Mouse (Mus musculus) megakaryocyte, adult 5-6 weeks (primary cell): Measurements from ENCODE around the gene Best2. TPM values are rescaled to one million over a fixed set of nuclear protein-coding genes. Genes with fewer than 3 reads are reported as not detected.
A peak's percentile ranks its signal among the peaks of the same experiment; 100 is the strongest.

Experiments
- ATAC-seq: 2 replicates; pipeline ENCODE4 v1.8.0; 2016; ENCODE audit warnings: mild to moderate bottlenecking, inconsistent platforms; ENCODE audit not compliant: poor library complexity, severe bottlenecking
- total RNA-seq, 2 experiments: library from RNA; stranded (forward) in 1 of 2; stranded (reverse) in 1 of 2; fragments of 153-499, 151-499 nt in 1 of 2; fragments of 221-1000, 200-1000 nt in 1 of 2; gene quantifications; 2 replicates each; pipeline versions ENCODE4 v1.2.3 to v1.2.4; 2015 to 2017

Gene Best2
- total RNA-seq, 2 experiments from 2014 or later: 0.07 TPM; not detected in 1

DNA sequence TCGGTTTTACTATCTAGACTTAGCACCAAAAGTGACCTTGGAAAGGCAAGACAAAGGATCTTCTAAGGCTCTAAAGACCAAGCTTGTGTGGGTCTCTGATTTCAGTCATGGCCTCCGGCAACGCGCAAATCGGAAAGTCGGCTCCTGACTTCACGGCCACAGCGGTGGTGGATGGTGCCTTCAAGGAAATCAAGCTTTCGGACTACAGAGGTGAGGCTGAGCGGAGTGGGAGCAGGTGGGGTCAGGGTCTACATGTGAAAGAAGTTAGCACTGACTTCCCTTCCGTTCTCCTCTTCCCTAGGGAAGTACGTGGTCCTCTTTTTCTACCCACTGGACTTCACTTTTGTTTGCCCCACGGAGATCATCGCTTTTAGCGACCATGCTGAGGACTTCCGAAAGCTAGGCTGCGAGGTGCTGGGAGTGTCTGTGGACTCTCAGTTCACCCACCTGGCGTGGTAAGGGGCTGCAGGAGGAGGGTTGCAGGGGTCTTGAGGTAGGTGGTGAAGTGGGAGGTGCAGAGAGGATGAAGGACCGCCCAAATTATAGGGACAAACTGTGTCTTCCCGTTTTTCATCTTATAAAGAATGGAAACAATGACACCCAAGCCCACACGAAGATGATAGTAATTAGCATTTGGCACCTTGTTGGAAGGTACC, 44.1 kb downstream of the Best2 start:
- ATAC-seq: no peak

DNA sequence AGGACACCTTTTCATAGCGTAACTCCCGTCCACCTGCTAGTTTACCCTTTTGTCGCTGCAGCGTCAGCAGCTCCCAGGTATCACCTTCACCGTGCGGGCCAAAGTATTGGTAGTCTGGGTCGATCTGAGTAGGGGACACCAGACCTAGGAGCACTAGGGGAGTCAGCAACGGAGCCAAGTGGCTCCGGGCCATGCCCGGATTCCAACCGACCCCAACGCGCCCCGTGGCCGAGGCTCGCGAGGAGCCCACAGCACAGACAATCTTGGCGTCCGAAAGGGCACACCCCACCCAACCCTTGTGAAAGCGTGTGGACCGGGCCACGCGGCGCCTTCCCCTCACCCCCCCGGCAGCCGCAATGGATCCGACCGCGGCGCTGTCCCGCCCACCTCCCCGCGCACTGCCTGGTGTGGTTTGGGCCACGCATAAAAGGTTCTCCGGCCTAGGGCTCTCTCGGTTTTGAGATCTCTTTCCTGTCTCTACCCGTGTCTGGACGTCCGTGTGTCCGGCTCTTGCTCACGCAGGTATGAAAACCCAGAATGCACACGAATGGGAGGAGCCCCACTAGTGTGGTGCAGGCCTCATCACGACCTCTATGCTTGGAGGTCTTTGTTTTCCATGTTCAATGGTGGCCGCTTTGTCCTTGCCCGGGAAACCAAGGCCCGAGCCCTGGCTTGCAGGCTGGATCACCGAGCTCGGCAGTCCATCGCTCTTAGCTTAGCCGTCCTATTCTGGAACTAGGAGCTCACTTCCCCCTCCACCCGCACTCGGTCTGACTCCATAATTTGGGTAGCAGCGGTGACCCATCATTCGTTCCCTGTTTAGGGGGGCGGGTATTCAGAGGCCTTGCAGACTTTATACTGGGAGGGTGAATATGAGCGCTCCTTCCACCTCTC, 44.8 kb downstream of the Best2 start, which contains the start of the genes Gm49661, Prdx2 and Rnaseh2a:
TSS of gene Gm49661 (minus strand) at position 193 of the 894 bp plus-strand sequence.
TSS of gene Prdx2 (plus strand) at position 347 of the 894 bp plus-strand sequence.
TSS of gene Rnaseh2a (minus strand) at position 527 of the 894 bp plus-strand sequence.
- ATAC-seq: peak; percentile 56

DNA sequence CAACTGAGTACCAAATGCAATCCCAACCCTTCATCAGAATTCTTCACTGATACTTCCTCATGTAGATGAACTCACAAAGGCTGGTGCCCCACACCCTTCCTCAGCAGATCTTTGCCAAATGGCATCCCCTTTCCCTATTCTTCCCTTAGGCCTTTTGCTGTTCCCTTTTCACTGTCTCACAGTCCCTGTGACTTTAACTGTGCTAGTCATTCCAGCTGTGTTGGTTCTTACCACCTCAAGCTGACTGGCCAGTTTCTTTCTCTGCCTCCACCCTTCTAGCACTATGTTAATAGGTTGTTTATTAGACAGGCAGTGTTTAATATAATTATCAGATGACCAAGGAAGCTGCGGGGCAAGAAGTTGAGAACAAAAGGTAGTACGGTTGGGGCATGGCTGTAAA, 45.7 kb downstream of the Best2 start:
- ATAC-seq: no peak

DNA sequence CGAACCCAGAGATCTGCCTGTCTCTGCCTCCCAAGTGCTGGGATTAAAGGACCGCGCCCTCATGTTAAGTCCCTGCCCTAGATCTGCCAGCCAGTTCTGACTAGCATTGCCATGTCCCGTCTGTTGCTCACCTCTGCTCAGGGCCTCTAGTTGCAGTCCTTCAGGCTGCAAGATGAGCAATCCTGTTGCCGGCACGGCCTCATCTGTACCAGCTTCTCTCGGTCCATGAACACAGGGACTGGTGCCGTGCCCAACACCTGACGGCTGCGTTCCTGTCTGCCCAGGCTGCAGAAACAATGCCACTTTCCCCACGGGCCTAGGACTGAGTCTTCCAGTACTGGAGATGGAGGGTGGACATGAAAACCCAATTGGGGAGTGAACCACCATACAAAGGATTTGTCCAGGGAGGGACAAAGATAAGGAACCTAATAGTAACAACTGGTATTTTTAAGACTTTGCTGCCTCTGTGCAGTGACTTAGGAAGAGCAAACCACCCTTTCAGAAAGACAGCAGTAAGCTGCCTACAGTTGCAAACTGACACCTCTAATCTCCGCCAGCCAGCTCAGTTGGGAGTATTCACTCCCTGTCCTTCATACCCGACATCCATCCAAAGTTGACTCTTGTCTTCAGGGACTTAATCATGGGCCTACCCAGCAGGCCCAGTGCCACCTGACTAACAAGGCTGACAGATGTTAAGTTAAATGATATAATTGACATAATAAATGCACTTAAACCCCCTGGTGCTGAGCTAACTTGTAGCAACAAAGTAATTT, 46.6 kb downstream of the Best2 start:
- no peak for ATAC-seq

DNA sequence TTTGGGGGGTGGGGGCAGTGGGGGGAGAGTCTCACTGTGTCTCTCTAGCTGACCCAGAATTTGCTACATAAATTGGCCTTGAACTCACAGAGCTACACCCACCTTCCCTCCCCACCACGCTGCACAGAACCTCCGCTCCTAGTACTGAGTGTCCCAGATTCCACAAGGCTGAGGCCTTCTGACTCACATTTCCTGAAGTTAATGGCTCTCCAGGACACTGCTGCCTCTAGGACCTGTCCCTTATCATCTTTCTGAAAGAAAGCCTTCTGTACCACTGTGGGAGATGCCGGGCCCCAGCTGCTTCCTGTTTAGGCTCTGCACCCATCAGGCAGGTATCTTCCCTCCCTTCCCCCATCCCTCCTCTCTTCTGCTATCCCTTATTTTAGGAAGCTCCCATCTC, 47.7 kb downstream of the Best2 start:
- no peak for ATAC-seq

DNA sequence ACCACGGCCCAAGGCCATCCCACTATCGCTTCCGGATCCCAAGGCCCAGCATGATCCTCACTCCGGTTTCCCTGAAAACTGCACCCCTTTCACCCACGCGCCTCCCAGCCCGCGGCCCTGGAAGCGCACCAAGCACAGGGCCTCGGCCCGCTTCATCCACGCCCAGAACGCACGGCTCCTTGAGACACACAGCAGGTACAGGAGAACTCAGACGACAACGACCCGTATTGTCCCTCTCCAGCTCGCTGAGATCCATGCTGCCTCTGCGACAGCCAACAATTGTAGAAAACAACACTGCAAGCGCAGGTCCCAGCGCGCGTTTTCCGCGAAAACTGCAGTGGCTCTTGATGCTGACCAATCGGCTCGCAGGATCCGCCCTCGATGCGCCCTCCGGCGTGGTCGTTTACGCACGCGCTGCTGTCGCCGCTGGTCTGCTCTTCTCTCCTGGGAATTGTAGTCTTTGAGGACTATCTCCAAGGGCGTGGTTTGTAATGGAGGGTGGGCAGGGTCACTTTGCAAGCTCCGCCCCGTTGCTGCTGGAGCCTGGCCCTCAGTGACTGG, 48.5 kb downstream of the Best2 start:
- ATAC-seq: peak; percentile 87

DNA sequence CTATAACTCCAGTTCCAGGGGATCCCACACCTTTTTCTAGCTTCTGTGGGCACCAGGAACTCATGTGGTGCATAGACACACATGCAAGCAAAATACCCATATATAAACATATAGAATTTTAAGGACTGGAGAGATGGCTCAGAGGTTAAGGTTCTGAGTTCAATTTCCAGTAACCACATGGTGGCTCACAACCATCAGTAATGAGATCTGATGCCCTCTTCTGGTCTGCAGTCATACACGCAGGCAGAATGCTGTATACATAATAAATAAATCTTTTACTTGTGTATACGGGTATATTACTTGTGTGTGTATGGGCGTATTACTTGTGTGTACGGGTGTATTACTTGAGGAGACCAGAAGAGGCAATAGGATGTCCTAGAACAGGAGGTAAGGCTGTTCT, 50.4 kb downstream of the Best2 start:
- no peak for ATAC-seq

DNA sequence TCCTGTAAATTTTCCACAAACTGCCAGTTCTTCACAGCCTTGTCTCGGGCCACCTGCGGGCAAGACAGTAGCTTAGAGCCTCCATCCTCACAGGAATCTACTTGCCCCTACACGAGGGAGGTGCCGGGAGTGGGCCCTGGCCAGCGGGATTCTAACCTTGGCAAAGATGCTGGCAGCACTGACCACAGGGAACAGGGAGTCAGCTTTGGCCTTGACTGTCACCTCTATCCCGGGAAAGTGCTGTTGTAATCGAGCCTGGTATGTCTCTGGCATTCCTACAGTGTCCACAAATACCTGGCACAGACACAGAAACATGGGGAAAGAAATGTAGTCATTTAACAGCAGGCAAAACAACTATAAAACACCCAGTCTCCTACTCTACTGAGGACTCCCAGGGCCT, 54.5 kb downstream of the Best2 start:
- ATAC-seq: no peak

Other genes starting within 250 kb of the Best2 start
- gene Nfix, start 214.2 kb downstream of the Best2 start, total RNA-seq (2015): 23.8 and 26.9 TPM in 2 replicates
- gene Nfix, start 214.2 kb downstream of the Best2 start, total RNA-seq (2017): 7.7 and 17.0 TPM in 2 replicates
- gene Dand5, start 191.7 kb downstream of the Best2 start, total RNA-seq (2015): 1.4 and 2.6 TPM in 2 replicates
- gene Dand5, start 191.7 kb downstream of the Best2 start, total RNA-seq (2017): 0.28 and 4.4 TPM in 2 replicates
- gene Gadd45gip1, start 183.0 kb downstream of the Best2 start, total RNA-seq (2015): 6.3 and 6.6 TPM in 2 replicates
- 13.9 and 20.5 TPM in 2 replicates for gene Gadd45gip1, start 183.0 kb downstream of the Best2 start, total RNA-seq (2017)
- gene Rad23a, start 173.9 kb downstream of the Best2 start, total RNA-seq (2015): 35.6 and 36.9 TPM in 2 replicates
- 27.6 and 29.5 TPM in 2 replicates for gene Rad23a, start 173.9 kb downstream of the Best2 start, total RNA-seq (2017)
- 163 and 187 TPM in 2 replicates for gene Calr, start 167.6 kb downstream of the Best2 start, total RNA-seq (2015)
- 821 and 830 TPM in 2 replicates for gene Calr, start 167.6 kb downstream of the Best2 start, total RNA-seq (2017)
- 11.6 and 17.3 TPM in 2 replicates for gene Farsa, start 157.5 kb downstream of the Best2 start, total RNA-seq (2015)
- 49.7 and 53.4 TPM in 2 replicates for gene Farsa, start 157.5 kb downstream of the Best2 start, total RNA-seq (2017)
- 67.7 and 97.1 TPM in 2 replicates for gene Syce2, start 142.4 kb downstream of the Best2 start, total RNA-seq (2015)
- gene Syce2, start 142.4 kb downstream of the Best2 start, total RNA-seq (2017): 46.2 and 47.5 TPM in 2 replicates
- gene Gcdh, start 120.6 kb downstream of the Best2 start, total RNA-seq (2015): 7.4 and 8.8 TPM in 2 replicates
- 9.7 and 11.9 TPM in 2 replicates for gene Gcdh, start 120.6 kb downstream of the Best2 start, total RNA-seq (2017)
- gene Klf1, start 112.6 kb downstream of the Best2 start, total RNA-seq (2015): 2.0 and 5.2 TPM in 2 replicates
- gene Klf1, start 112.6 kb downstream of the Best2 start, total RNA-seq (2017): 1.8 and 8.7 TPM in 2 replicates
- gene Dnase2a, start 106.0 kb downstream of the Best2 start, total RNA-seq (2015): 15.2 and 30.1 TPM in 2 replicates
- gene Dnase2a, start 106.0 kb downstream of the Best2 start, total RNA-seq (2017): 27.4 and 39.0 TPM in 2 replicates
- 0.02 TPM in 1 of 2 replicates, not detected in the other for gene Mast1, start 77.2 kb downstream of the Best2 start, total RNA-seq (2015)
- gene Mast1, start 77.2 kb downstream of the Best2 start, total RNA-seq (2017): 0.07 and 0.08 TPM in 2 replicates
- gene Rtbdn, start 67.5 kb downstream of the Best2 start, total RNA-seq (2015): not detected in 2 replicates
- not detected in 2 replicates for gene Rtbdn, start 67.5 kb downstream of the Best2 start, total RNA-seq (2017)
- gene Gm49661, start 45.1 kb downstream of the Best2 start, total RNA-seq (2015): 3.2 TPM in 1 of 2 replicates, not detected in the other
- gene Gm49661, start 45.1 kb downstream of the Best2 start, total RNA-seq (2017): not detected in 2 replicates
- 180 and 184 TPM in 2 replicates for gene Prdx2, start 44.9 kb downstream of the Best2 start, total RNA-seq (2015)
- 230 and 256 TPM in 2 replicates for gene Prdx2, start 44.9 kb downstream of the Best2 start, total RNA-seq (2017)
- gene Rnaseh2a, start 44.8 kb downstream of the Best2 start, total RNA-seq (2015): 56.8 and 75.8 TPM in 2 replicates
- 41.1 and 49.0 TPM in 2 replicates for gene Rnaseh2a, start 44.8 kb downstream of the Best2 start, total RNA-seq (2017)
- gene Junb, start 35.8 kb downstream of the Best2 start, total RNA-seq (2015): 45.5 and 60.4 TPM in 2 replicates
- gene Junb, start 35.8 kb downstream of the Best2 start, total RNA-seq (2017): 110 and 125 TPM in 2 replicates
- gene Hook2, start 23.9 kb downstream of the Best2 start, total RNA-seq (2015): 0.82 and 1.1 TPM in 2 replicates
- 3.1 and 6.6 TPM in 2 replicates for gene Hook2, start 23.9 kb downstream of the Best2 start, total RNA-seq (2017)
- 52.5 and 64.0 TPM in 2 replicates for gene Asna1, start 10.8 kb upstream of the Best2 start, total RNA-seq (2015)
- gene Asna1, start 10.8 kb upstream of the Best2 start, total RNA-seq (2017): 61.2 and 65.5 TPM in 2 replicates
- gene Trir, start 12.3 kb upstream of the Best2 start, total RNA-seq (2015): 138 and 141 TPM in 2 replicates
- 411 and 422 TPM in 2 replicates for gene Trir, start 12.3 kb upstream of the Best2 start, total RNA-seq (2017)
- 13.2 and 18.8 TPM in 2 replicates for gene Tnpo2, start 22.4 kb upstream of the Best2 start, total RNA-seq (2015)
- 13.1 and 17.7 TPM in 2 replicates for gene Tnpo2, start 22.4 kb upstream of the Best2 start, total RNA-seq (2017)
- 2.1 and 4.1 TPM in 2 replicates for gene Fbxw9, start 45.5 kb upstream of the Best2 start, total RNA-seq (2015)
- 3.0 and 3.2 TPM in 2 replicates for gene Fbxw9, start 45.5 kb upstream of the Best2 start, total RNA-seq (2017)
- gene Gm5741, start 53.5 kb upstream of the Best2 start, total RNA-seq (2015): not detected in 2 replicates
- not detected in 2 replicates for gene Gm5741, start 53.5 kb upstream of the Best2 start, total RNA-seq (2017)
- gene Dhps, start 57.2 kb upstream of the Best2 start, total RNA-seq (2015): 50.9 and 55.1 TPM in 2 replicates
- gene Dhps, start 57.2 kb upstream of the Best2 start, total RNA-seq (2017): 26.9 and 30.2 TPM in 2 replicates
- 116 and 119 TPM in 2 replicates for gene Wdr83os, start 66.2 kb upstream of the Best2 start, total RNA-seq (2015)
- gene Wdr83os, start 66.2 kb upstream of the Best2 start, total RNA-seq (2017): 27.8 and 39.4 TPM in 2 replicates
- 17.0 and 20.5 TPM in 2 replicates for gene Wdr83, start 66.8 kb upstream of the Best2 start, total RNA-seq (2015)
- 9.9 and 12.5 TPM in 2 replicates for gene Wdr83, start 66.8 kb upstream of the Best2 start, total RNA-seq (2017)
- 204 TPM in 2 replicates for gene Man2b1, start 68.7 kb upstream of the Best2 start, total RNA-seq (2015)
- 159 and 161 TPM in 2 replicates for gene Man2b1, start 68.7 kb upstream of the Best2 start, total RNA-seq (2017)
- not detected in 2 replicates for gene Zfp791, start 108.6 kb upstream of the Best2 start, total RNA-seq (2015)
- not detected in 2 replicates for gene Zfp791, start 108.6 kb upstream of the Best2 start, total RNA-seq (2017)
- not detected in 2 replicates for gene Cks1brt, start 137.4 kb upstream of the Best2 start, total RNA-seq (2015)
- not detected in 2 replicates for gene Cks1brt, start 137.4 kb upstream of the Best2 start, total RNA-seq (2017)
- gene Olfr371, start 211.5 kb upstream of the Best2 start, total RNA-seq (2015): not detected in 2 replicates
- not detected in 2 replicates for gene Olfr371, start 211.5 kb upstream of the Best2 start, total RNA-seq (2017)